Mouse (Mus musculus) hindlimb bud, embryonic 11.5 days (tissue): ENCODE measurements at regions not wholly inside any gene's neighbourhood (a gene's known extent, or its start where the extent isn't known, plus 50 kb on each side); places are given as distances from the start of the nearest gene placed in this dataset.

Source experiments
- DNase-seq: peaks from one replicate; pipeline ENCODE4 v3.0.0-alpha.2; 2012; ENCODE audit warnings: low read depth, low spot score; ENCODE audit errors: extremely low spot score

DNA sequence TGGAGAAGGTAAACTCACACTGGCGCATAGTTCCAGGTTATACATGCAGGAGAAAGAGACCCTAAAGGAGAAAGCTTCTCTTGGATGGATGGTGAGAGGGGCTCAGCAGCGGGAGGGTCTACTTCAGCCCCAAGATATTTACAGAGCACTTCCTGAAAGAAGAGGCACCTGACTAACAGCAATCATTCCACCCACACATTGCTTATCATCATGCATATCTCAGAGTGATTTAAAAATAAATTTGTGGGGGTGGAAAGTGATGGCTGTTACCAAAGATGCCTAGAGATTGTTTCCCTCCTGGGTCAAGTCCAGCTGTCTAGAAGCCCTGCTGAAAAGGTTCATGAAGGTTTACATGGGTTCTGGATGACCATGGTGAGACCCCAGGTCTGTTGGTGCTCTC, 184.4 kb upstream of the Sesn3 start:
- no peak for DNase-seq

DNA sequence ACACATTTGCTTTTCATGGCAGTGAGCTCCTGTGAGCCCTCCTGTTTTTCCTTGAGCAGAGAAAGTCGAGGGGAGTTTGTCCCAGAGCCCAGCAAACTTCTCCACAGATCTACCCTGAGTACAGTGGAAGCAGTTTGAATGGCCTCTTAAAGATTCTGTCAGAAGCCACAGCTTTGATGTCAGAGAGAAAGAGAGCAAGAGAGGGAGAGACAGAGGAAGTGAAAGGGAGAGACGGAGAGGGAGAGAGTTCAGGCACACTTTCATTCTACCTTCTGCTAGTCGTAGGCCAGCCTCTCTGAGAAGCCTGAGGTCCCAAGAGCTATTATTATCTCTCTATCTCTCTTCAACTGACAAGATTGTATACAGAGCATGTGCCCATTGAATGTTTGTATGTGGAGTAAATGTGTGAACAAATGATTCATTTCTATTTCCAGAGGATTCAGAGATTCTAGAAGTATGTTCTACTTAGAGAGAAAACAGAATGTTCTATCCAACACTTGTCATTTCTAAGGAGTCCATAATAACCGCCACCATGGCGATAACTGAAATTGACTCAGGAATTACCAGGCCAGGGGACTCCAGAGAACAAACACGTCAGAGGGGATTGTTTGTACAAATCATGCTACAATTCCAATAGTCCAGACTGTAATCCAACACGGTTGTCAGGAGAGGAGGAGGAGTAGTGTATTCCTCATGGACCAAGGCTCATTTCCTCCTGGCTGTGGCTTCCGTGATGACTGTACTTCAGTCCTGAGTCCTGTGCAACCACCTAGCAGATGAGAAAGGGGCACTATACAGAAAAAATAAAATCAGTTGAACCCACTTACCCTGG, 183.6 kb upstream of the Sesn3 start:
- no peak for DNase-seq

DNA sequence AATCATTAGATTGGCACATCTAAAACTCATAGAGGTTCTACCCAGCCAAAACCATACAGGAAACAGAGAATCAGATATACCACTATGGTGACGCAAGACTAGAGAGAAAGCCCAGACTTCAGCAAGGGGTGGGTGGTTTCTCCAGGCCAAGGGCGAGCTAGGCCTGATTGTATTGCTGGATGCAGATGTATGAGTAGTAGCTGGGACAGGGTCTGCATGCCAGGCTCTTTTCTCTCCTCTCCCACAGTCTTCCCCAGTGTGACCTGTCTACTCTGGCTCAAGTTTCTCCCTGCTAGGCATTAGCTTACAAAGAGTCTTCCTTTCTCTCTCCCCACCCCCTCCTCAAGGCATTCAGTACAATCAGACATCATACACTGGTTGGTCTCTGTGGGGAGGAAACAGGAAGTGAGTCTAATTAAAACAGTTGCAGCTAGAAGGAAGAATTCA, 181.8 kb upstream of the Sesn3 start:
- DNase-seq: no peak

DNA sequence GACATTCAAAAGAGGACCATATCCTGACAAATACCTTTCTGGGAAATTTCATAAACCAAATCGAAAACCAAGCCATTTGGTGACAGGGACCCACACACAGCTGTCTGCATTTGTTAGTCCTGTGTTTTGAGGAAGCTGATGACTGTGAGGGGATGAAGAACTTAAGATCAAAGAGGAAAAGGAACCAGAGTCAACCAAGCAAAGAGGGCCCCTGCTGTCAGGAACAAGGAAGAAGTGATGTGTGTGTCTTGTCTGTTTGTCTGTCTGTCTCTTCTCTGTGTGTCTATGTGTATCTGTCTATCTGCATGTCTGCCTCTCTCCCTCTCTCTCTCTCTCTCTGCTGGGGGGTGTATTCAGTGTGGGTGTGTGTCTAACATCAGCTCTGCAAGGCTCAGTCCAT, 171.3 kb upstream of the Sesn3 start:
- DNase-seq: no peak

DNA sequence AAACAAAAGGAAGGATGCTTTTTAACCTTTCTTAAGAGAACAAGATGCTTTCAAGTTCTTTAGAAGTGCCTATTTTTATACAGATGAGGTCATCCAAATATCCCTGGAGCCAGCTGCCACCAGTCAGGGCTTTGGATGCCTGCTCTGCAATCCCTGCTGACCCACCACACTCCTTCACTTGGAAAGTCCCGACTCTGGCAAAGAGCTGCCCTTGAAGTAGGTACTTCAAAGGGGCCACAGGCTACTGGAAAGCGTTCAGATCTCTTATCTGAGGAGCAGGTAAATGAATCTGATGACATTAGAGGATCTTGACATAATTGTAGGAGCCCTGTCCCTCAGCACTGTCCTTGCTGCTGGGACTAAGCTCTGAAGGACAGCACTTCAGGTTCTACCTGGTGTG, 169.9 kb upstream of the Sesn3 start:
- no peak for DNase-seq

DNA sequence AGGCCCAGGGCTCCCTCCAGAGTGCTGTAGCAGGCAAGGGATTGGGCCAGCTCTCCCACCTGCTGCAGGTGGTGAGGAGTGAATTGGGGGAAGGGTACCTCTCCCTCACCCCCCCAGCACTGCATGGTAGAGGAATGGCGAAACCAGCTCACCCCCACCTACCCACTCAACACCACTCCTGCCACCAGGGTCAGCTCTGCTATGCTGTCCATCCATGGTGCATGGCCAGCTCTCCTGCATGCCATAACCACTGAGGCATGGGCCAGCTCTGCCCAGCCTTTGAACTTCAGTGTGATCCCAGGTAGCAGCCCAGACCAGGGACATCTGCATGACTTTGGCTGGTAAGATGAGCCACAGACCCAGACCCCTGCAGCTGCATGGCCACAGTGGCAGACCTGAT, 168.5 kb upstream of the Sesn3 start:
- no peak for DNase-seq

DNA sequence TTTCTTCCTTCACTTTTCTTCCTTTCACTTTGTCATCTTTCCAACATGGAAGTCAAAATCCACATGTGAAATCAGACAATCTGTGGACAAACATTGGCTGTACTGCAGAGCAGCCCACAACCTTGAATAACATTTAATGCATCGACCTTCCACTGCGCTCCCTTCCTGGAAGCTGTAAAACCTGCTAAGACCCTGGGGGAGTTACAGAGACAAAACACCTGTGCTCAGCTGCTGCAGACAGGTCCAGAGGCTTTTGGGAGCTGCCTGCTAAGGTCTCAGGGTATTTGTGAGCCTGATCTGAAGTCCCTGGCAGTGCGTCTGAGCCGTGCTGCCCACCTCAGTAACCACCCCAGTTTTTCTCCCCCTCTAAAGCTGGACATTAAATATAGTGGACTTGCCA, 166.1 kb upstream of the Sesn3 start:
- no peak for DNase-seq

DNA sequence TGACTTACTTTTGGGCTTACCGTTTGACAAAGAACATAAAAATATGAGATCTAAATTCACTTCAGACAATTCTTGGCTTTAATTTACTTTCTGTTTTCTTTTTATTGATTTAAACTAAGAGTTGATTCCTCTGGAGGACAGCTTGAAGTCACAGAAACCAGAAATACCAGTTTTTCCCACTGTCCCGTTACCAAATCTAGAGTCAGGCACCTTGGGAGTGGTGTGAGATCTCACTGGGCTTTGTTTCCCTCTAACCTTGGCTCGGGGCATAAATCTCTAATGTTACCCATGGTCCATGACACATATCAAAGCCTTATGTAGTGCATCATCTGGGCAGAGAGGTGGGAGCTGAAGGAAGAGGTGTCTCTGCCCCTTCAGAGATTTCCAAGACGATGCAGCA, 165.4 kb upstream of the Sesn3 start:
- no peak for DNase-seq

DNA sequence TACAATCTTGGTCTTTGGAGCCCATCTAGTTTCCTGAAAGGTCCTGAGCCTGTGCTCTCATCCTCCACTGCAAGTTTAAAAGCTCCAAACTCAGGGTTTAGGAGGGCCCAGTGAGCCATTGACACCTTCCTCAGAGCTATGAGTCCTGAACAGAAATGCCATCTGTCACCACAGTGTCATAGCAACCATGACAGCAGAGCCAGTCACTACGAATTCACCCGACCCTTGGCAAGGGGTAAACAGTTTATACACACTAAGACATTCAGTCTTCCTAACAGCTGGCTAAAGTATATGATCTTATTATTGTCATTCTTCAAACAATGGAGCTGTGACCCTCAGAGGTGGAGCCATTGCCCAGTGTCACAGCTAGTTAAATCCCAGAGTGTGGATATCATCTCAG, 163.2 kb upstream of the Sesn3 start:
- DNase-seq: no peak

DNA sequence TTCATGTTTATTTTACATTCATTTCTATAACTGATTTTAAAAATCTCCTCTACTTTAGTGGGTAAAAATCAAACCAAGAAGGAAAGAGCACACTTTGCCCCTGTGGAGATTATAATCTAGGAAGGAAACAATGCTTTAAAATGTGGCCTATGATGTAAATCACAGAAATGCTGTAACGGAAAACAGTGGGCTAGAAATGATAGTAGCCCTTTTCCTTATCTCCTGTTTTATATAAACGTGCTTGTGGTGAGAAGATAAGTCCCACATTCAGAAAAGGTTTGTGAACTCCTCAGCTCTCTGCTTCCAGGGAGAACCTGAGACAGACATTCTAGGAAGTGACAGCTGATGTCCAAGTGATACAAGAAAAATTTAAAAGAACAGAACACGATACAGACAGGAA, 159.3 kb upstream of the Sesn3 start:
- no peak for DNase-seq

DNA sequence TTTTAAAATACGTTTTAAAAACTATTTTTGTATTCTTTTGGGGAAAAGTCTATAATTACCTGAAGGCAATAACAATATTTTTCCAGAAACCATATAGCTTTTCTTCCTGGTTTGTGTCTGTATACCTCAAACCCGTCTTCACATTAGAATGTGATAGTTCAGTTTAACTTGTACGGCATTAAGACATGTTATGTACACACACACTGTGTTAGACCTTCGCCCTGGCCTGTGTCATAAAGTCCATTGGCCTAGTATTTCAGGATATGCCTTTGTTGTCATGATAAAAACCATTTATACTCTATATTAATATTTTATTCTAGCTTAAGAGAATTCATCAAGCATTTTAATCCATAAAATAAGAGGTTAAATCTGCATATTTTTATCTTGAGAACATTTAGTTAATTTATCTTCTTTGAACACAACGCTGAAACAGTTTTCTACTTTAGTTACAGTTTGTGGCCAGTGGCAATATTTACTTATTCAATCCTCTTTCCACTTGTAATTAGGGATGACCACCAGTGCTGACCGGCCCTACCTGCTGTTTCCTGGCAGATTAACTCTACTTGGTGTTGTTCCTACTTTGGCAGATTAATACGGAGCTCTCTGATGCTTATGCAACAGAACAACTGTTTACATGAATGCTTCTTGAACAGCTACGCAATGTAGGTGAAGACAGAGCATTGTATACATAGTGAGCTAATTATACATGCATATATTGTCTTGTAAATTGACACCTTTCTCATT, 158.6 kb upstream of the Sesn3 start:
- DNase-seq: no peak

DNA sequence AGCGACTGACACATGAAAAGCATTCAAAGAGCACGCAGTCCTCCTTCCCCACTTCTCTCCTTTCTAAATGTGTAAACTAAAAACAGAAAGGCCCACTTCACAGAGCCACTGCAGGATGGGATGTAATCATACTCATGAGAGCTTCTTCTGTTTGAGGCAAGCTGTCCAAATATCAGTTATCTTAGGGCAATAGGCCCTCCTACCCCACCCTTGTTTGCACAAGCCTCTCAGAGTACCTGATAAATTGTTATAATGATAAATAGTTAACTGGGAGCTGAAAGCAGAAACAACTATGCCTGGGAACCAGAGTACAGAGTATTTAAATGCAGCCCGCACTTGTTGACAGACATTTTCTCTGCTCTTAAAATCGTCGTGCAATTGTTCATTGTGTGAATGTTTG, 141.5 kb upstream of the Sesn3 start:
- no peak for DNase-seq

DNA sequence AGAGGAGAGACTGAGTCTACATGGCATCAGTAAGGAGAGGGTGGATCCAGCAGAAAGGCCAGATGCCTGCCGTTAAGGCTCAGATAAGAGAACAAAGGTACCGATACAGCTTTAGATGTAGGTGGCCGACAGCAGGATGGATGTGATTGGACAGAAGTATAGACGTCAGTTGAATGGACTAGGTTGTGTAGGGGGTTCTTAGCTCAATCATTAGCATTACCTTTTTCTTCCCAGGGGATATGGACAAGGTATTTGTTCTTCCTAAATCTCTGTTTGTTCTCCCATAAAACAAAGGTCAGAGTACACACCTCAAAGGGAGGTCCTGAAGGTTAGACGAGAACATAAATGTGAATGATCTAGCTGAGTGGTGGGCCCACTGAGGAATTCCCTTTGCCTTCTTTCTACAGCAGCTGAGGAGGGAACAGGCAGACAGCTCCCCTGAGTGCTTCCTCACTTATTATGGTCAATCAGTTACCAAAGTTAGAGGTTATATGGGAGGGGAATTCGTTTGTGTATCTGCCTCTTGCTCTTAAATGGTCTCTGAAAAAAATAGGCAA, 139.9 kb upstream of the Sesn3 start:
- DNase-seq: no peak

DNA sequence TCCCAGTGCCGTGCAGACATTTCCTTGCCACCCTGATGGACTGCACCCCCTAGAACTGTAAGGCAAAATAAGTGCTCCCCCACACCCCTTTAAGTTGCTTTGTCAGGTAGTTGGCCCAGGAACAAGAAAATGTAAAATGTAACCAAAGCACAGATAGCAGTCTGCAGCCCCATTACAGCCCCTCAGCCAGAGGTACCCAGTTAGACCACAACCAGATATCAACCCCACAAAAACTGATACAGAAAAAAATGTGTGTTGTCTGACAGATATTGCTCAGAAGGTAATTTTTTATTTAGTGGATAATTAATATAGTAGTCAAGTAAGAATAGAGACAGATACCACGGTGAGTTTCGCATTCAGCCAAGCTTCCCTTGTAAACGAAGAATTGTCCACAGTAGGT, 133.5 kb upstream of the Sesn3 start:
- DNase-seq: no peak

DNA sequence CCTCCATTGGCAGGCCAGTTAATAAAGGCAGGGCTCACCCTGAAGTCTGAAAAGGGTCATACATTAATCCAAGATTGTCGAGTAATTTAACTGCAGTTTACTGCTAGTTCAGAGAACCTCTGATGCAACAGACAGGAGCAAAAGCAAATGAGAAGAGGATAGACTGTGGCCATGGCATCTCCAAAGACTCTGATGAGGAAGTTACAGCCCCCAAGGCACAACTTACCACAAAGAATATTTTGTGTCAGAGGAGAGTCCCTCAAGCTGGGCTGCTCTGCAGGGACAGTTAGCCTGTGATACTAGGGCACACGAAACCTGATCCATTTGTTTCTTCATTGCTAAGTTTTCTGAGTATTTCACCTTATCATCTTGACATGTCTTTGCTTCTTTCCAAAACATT, 130.9 kb upstream of the Sesn3 start:
- DNase-seq: no peak

DNA sequence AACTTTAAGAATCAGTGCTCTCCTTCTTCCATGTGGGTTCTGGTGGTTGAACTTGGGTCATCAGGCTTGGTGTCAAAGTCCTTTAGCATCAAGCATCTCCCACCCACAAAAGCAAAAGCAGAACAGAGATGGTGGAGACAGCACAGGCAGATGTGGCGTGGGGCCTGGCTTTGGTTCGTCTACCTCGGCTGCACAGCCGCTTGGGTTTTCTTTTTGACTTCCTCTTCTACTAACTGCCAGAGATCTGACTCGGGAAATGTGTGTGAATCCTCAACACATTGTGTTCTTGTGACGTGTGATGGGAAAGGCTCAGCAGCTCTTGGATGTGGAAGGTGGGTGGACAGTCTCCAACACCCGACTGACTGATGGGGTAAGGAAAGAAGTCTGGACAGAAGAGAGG, 127.8 kb upstream of the Sesn3 start:
- no peak for DNase-seq

DNA sequence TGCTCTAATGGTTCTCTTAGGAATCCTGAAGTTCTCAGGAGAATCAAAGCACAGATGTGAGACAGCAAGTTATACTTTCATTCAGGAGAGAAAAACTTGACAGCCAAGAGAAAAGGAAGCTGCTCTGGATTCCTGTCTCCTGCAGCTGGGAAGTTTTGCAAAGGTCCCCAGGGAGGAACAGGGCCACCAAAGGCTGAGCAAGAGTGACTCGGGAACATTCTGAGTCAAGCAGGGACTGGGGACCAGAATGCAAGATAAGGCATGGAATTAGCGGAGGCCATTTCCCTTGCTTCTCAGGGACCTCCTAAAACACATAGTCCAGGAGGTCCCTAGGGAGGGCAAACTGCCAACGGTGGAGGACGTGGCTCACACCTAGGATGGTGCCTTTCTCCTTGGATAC, 127.1 kb upstream of the Sesn3 start:
- no peak for DNase-seq

DNA sequence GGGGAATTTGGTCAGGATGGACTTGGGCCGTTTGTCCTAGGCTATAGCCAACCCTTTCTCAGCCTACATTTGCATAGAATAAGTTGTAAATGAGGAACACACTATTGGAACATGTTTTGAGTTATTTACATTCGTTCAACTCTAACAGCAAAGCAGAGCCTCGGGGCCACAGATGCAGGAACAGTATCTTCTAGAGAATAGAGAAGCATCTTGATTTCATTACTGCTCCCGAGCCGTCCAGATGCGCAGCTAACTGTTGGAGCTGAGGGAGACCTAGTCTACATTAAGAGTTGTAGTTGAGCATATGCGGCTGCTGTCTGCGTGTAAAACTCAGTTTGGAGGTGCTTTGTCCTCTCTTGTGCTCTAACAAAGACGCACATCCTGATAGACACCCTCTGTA, 124.6 kb upstream of the Sesn3 start:
- no peak for DNase-seq

DNA sequence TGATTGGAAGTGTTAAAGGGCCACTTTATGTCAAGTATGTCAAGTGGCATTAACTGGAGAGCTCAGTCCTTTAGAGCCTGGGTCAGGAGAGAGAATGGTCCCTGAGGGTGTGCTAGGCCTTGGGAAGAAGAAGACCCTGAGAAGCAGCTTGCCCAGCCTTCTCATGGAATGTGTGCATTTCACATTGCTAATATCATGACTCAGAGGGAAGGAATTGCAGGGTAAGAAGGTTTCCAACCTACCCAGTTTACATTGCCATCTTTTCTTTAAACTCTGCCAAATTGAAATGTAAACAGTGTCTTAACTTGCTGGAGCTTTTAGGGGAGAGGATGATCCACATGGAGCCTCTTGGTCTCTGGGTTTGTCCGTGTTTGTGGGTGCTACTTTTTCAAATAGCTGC, 117.9 kb upstream of the Sesn3 start:
- DNase-seq: no peak

DNA sequence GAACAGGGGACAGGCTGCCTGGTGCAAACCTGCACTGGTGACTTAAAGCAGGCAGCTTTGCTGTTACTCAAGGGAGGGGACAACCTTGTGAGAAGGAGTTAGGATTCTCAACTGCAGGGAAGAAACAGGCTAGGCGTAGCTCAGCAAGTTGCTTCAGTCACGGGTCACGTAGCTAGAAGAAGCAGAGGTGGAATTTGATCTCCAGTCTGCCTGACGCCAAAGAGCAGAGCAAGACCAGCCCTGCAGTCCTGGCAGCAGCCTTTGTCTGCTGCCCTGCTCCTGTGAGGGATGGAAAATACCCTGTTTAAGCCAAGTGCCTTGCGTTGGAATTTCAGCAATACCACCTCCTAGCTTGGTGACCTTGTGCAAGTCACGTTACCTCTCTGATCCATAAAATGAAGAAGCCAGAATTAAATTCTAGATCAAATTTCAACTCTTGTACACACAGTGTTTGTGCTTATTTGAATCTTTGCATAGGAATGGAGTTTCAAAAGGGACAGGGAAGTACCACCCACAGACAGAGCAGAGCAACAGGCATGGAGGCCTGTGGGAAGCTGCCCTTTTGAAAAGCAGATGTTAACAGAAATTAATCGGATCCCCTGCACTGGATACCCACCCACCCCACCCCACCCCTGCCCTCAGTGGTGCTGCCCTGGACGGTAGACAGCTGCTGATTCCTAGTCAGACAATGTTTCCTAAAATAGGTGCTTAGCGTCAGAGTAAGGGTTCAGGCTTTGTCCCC, 116.6 kb upstream of the Sesn3 start:
- DNase-seq: no peak

DNA sequence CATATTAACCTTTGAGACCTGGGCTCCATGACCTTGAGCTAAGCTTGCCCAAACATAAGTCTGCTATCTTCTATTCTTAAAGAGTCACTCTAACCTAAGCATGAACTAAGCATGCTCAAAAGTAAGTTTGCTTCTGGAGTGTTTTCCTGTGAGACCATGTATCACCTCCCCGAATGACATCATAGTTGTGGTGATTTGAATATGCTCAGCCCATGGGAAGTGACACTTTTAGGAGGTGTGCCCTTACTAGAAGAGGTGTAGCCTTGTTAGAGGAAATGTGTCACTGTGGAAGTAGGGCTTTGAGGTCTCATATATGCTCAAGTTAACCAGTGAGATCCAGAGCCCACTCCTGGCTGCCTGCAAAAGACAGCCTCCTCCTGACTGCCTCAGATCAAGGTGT, 114.7 kb upstream of the Sesn3 start:
- DNase-seq: no peak
